Mouse (Mus musculus) neural tube, embryonic 14.5 days (tissue): ENCODE measurements around the gene Psd4. TPM values are rescaled to one million over a fixed set of nuclear protein-coding genes. Genes with fewer than 3 reads are reported as not detected.

Source experiments
- ATAC-seq: fragments of 200-750 bp; cut with Nextera tagmentation; 2 replicates; pipeline ENCODE4 v1.8.0; 2017; ENCODE audit warnings: low read depth, mild to moderate bottlenecking, moderate TSS enrichment, moderate library complexity
- H3K27ac ChIP-seq: fragments of 300-500 bp; sonication (generic); 2 replicates; pipeline ENCODE4 v1.5.1; 2014; ENCODE audit warnings: low read depth, mild to moderate bottlenecking, control low read depth, low read length, moderate library complexity, mixed read lengths
- H3K27me3 ChIP-seq: fragments of 300-500 bp; sonication (generic); 2 replicates; pipeline ENCODE4 v1.6.1; 2014; ENCODE audit warnings: low read length; ENCODE audit not compliant: control insufficient read depth, insufficient read depth
- H3K36me3 ChIP-seq: fragments of 300-500 bp; sonication (generic); 2 replicates; pipeline ENCODE4 v1.6.1; 2014; ENCODE audit warnings: low read length, mixed read lengths; ENCODE audit not compliant: control insufficient read depth, insufficient read depth
- H3K4me1 ChIP-seq: fragments of 300-500 bp; sonication (generic); 2 replicates; pipeline ENCODE4 v1.6.1; 2014; ENCODE audit warnings: low read length; ENCODE audit not compliant: control insufficient read depth, insufficient read depth
- H3K4me2 ChIP-seq: fragments of 300-500 bp; sonication (generic); 2 replicates; pipeline ENCODE4 v1.6.1; 2014; ENCODE audit warnings: mild to moderate bottlenecking, low read depth, low read length, control low read depth
- H3K4me3 ChIP-seq: fragments of 300-500 bp; sonication (generic); 2 replicates; pipeline ENCODE4 v1.5.1; 2014; ENCODE audit warnings: low read depth, low read length, control low read depth, mixed read lengths
- H3K9ac ChIP-seq: fragments of 300-500 bp; sonication (generic); replicated peaks from 2 replicates; pipeline ENCODE4 v1.6.1; 2014; ENCODE audit warnings: low read depth, mild to moderate bottlenecking, control low read depth, low read length, mixed read lengths
- H3K9me3 ChIP-seq: fragments of 300-500 bp; sonication (generic); 2 replicates; pipeline ENCODE4 v1.6.1; 2016; ENCODE audit warnings: low read length; ENCODE audit not compliant: control insufficient read depth
- WGBS: fragments of 180-500 bp; shearing (Covaris S2); extraction: QIAGEN DNeasy Blood & Tissue Kit; methylation state at CpG from one replicate; pipeline ENCODE4 v1.1.7; 2014; 5-methylcytosine and 5-hydroxymethylcytosine counted together
- polyA plus RNA-seq: library from polyadenylated mRNA; unstranded; fragments of >200 nt; fragmentation: Nextera tagmentation; extraction: Ambion mirVana; gene quantifications from 2 replicates; pipeline ENCODE4 v1.2.1, GENCODE M21; 2014

Gene Psd4
- polyA plus RNA-seq, 1 experiment from 2014 or later = 1.4 TPM

DNA sequence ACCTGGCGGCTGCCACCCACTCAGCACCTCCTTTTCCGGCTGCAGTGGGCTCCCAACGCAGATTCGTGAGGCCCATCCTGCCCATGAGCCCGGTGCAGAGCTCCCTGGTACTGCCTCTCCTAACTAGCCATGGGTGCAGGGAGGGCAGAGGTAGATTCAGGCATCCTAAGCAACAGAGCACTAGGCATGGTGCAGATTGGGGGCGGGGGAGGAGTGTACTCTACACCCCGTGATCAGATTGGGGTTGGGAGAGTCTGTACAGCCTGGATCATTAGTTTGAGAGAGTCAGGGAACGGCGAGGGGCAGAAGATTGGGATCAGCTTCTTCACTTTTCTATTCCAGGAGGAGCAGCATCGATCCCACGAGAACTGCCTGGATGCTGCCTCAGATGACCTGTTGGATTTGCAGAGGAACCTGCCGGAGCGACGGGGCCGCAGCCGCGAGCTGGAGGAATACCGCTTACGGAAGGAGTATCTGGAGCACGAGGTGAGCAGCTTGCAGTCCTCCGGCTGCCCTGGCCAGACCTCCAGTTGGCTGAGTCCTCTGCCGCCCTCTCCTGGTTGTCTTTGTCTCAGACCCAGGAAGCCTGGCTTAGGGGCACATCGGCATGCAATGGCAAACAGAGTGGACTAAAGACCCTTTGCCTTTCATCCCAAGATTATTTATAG, 38.1 kb downstream of the Psd4 start:
- Histone ChIP-seq H3K36me3 (no peaks in the 10 kb centered on the region), H3K4me3 (no peak overlapping the region), H3K27me3 (no peaks in the 10 kb centered on the region), H3K27ac (no peak overlapping the region), H3K9ac (no peak overlapping the region), H3K4me2 (peak overlapping the region; percentile 36), H3K4me1 (no peaks in the 10 kb centered on the region), H3K9me3 (no peaks in the 10 kb centered on the region)
- peak; percentile 76; the same call in 1 of the 2 replicates for ATAC-seq
- WGBS = 14% methylated on average over 23 of the region's 23 CpGs

- no peaks in the 10 kb centered on the region for H3K36me3 ChIP-seq
- no peaks in the 10 kb centered on the region for H3K4me1 ChIP-seq
- H3K9me3 ChIP-seq = no peaks in the 10 kb centered on the region
- 15% methylated on average over 4 of the region's 4 CpGs for WGBS
- H3K4me3 ChIP-seq = no peak overlapping the region
- H3K4me2 ChIP-seq = no peak overlapping the region
- H3K27me3 ChIP-seq = no peaks in the 10 kb centered on the region
- no peak overlapping the region for H3K27ac ChIP-seq
- H3K9ac ChIP-seq = no peak overlapping the region
- ATAC-seq = no peak
Observed at GRCm38 (mm10) chr2:24407701-24408485, 40.5 kb downstream of the Psd4 start.

- Histone ChIP-seq H3K9me3 (no peaks in the 10 kb centered on the region), H3K9ac (no peak overlapping the region), H3K36me3 (no peaks in the 10 kb centered on the region), H3K4me2 (no peak overlapping the region), H3K4me3 (no peak overlapping the region), H3K4me1 (peaks cover 8% of the 10 kb centered on the region; the same call in 1 of the 2 replicates), H3K27ac (no peak overlapping the region), H3K27me3 (no peaks in the 10 kb centered on the region)
- ATAC-seq = peak; percentile 52
- WGBS = 2% methylated on average over 2 of the region's 2 CpGs
Observed at GRCm38 (mm10) chr2:24409166-24409565, 41.8 kb downstream of the Psd4 start.

DNA sequence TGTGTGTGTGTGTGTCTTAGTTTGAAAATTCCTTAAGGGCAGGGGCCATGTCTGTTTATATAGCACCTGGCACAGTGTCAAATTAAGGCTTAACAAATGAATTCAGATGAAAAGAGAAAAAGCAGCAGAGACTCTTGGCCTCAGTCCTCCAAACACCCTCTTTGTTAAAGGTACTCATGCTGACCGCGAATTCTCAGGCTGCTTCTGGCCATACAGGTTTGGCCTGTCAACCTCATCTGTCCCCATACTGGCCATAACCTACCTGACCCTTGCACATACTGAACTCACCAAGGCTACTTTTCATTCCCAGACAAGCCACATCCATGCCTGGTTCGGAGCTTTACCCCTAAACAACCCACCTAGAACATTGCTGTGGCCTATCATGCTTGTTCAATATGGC, 45.8 kb downstream of the Psd4 start:
- H3K27ac ChIP-seq = peak overlapping the region; percentile 70
- no peak overlapping the region for H3K9ac ChIP-seq
- no peak for ATAC-seq

DNA sequence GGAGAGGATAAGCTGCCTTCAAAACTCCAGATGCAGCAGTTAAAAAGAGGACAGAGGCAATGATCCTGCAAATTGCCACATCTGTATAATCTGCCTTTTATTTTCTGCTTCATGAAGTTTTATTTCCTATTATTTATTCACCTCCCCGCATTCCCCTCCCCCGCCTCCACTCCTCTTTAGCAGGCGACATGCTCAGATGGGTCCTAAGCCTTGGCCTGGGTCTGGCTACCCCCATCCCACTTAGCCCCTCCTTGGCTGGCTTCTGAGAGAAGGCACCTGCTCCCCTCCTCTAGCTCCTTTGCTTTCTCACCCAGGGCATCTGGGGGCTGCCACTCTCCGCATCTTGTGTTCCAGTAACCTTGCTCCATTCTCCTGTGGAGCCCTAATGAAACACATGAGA, 46.3 kb downstream of the Psd4 start:
- Histone ChIP-seq H3K9ac (no peak overlapping the region), H3K9me3 (no peaks in the 10 kb centered on the region), H3K4me1 (peaks cover 23% of the 10 kb centered on the region; the same call in 1 of the 2 replicates), H3K27ac (peak overlapping the region; percentile 70), H3K4me3 (no peak overlapping the region), H3K36me3 (no peaks in the 10 kb centered on the region), H3K27me3 (no peaks in the 10 kb centered on the region), H3K4me2 (no peak overlapping the region)
- peak; percentile 66 for ATAC-seq
- WGBS = 42% methylated on average over 4 of the region's 4 CpGs

More for the DNA sequence above, 45.8 kb downstream of the Psd4 start:
- Histone ChIP-seq H3K4me1 (peaks cover 23% of the 10 kb centered on the region; the same call in 1 of the 2 replicates), H3K4me3 (no peak overlapping the region), H3K36me3 (no peaks in the 10 kb centered on the region), H3K27me3 (no peaks in the 10 kb centered on the region), H3K9me3 (no peaks in the 10 kb centered on the region), H3K4me2 (no peak overlapping the region)
- WGBS = 70% methylated on average over 3 of the region's 3 CpGs

DNA sequence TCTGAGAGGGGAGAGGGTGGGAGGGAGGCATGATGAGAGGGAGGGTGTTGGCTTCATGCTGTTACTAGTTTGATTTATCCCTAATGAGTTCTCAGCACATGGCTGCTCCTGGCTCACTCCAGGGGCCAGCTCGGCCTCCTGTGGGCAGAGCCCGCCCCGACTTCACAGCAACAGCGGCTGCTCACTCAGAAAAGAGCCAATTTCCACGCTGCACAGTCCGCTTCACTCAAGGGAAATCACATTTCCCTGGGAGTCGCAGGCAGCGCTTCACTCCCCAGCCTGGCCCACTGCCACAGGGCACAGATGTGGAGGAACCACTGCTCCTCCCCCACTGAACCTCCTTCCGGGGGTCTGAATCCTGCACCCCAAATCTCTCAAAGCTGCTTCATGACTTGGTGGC, 49.3 kb downstream of the Psd4 start:
- Histone ChIP-seq H3K4me3 (no peak overlapping the region), H3K9me3 (no peaks in the 10 kb centered on the region), H3K4me2 (no peak overlapping the region), H3K27me3 (no peaks in the 10 kb centered on the region), H3K36me3 (no peaks in the 10 kb centered on the region; the same call in 1 of the 2 replicates), H3K27ac (peak overlapping the region; percentile 82), H3K4me1 (peaks cover 23% of the 10 kb centered on the region; the same call in 1 of the 2 replicates), H3K9ac (no peak overlapping the region)
- 0% methylated on average over 9 of the region's 9 CpGs for WGBS
- ATAC-seq = peak; percentile 85

- ATAC-seq = peak; percentile 36
- H3K9me3 ChIP-seq = no peaks in the 10 kb centered on the region
- no peaks in the 10 kb centered on the region for H3K27me3 ChIP-seq
- peaks cover 23% of the 10 kb centered on the region; the same call in 1 of the 2 replicates for H3K4me1 ChIP-seq
- H3K36me3 ChIP-seq = no peaks in the 10 kb centered on the region; the same call in 1 of the 2 replicates
- H3K27ac ChIP-seq = peak overlapping the region; percentile 82
- 17% methylated on average over 2 of the region's 2 CpGs for WGBS
- no peak overlapping the region for H3K4me2 ChIP-seq
- no peak overlapping the region for H3K4me3 ChIP-seq
- no peak overlapping the region for H3K9ac ChIP-seq
Observed at GRCm38 (mm10) chr2:24417106-24417505, 49.7 kb downstream of the Psd4 start.

GRCm38 (mm10) chr2:24417564-24417963, 50.2 kb downstream of the Psd4 start:
- Histone ChIP-seq H3K27ac (peak overlapping the region; percentile 82), H3K36me3 (no peaks in the 10 kb centered on the region; the same call in 1 of the 2 replicates), H3K4me1 (peaks cover 23% of the 10 kb centered on the region; the same call in 1 of the 2 replicates), H3K4me2 (no peak overlapping the region), H3K9me3 (no peaks in the 10 kb centered on the region), H3K4me3 (no peak overlapping the region), H3K9ac (no peak overlapping the region), H3K27me3 (no peaks in the 10 kb centered on the region)
- ATAC-seq = no peak
- WGBS = 93% methylated on average over 4 of the region's 4 CpGs
